Mouse (Mus musculus) megakaryocyte, embryonic 14.5 days (primary cell): Measurements from ENCODE around the gene Fam129b.

ENCODE experiments used
- FLI1 ChIP-seq: IDR thresholded peaks from 2 replicates; pipeline ENCODE4 v1.6.1; 2012; ENCODE audit warnings: low read length, inconsistent platforms, mixed read lengths
- GATA1 ChIP-seq: IDR thresholded peaks from 3 replicates; pipeline ENCODE4 v1.6.1; 2012; ENCODE audit warnings: mixed read lengths, low read length, inconsistent platforms, borderline replicate concordance

- TF ChIP-seq GATA1 (no peak), FLI1 (no peak; the same call in 1 of the 2 replicates)
Measured at GRCm38 (mm10) chr2:32961192-32961995, 85.5 kb downstream of the Fam129b start, which contains the start of the genes Rpl12 and Lrsam1.
